Mouse (Mus musculus) heart, embryonic 14.5 days (tissue): ENCODE results near the gene Tex9. TPM values are rescaled to one million over a fixed set of nuclear protein-coding genes. Genes with fewer than 3 reads are reported as not detected.

Source experiments
- ATAC-seq: fragments of 200-750 bp; cut with Nextera tagmentation; 2 replicates; pipeline ENCODE4 v1.8.0; 2017; ENCODE audit warnings: low read depth, moderate TSS enrichment; ENCODE audit not compliant: insufficient number of reproducible peaks, insufficient read depth, low FRiP score
- H3K27ac ChIP-seq, 2 experiments: fragments of 200-500 bp in 1 of 2; fragments of 300-500 bp in 1 of 2; sonication (generic) in 1 of 2; replicated peaks in 1 of 2; 2 replicates each; pipeline ENCODE4 v1.5.1; 2012 to 2014; ENCODE audit warnings: low read depth in 2 of 2, low read length in 2 of 2, control low read depth in 1 of 2, mild to moderate bottlenecking in 1 of 2, mixed read lengths in 1 of 2; ENCODE audit not compliant: control insufficient read depth in 1 of 2, insufficient read depth in 1 of 2
- H3K27me3 ChIP-seq: fragments of 300-500 bp; sonication (generic); 2 replicates; pipeline ENCODE4 v1.6.1; 2014; ENCODE audit warnings: mild to moderate bottlenecking, low read length, control low read depth; ENCODE audit not compliant: control insufficient read depth, insufficient read depth
- H3K36me3 ChIP-seq: fragments of 300-500 bp; sonication (generic); 2 replicates; pipeline ENCODE4 v1.6.1; 2014; ENCODE audit warnings: mild to moderate bottlenecking, control low read depth, low read length, mixed read lengths; ENCODE audit not compliant: control insufficient read depth, insufficient read depth
- H3K4me1 ChIP-seq, 2 experiments: fragments of 200-500 bp in 1 of 2; fragments of 300-500 bp in 1 of 2; sonication (generic) in 1 of 2; 2 replicates each; pipeline ENCODE4 v1.6.1; 2012 to 2014; ENCODE audit warnings: low read length in 2 of 2, control low read depth in 1 of 2, mixed read lengths in 1 of 2; ENCODE audit not compliant: control insufficient read depth in 2 of 2, insufficient read depth in 2 of 2
- H3K4me2 ChIP-seq: fragments of 300-500 bp; sonication (generic); 2 replicates; pipeline ENCODE4 v1.6.1; 2014; ENCODE audit warnings: mild to moderate bottlenecking, low read length
- H3K4me3 ChIP-seq, 2 experiments: fragments of 200-500 bp in 1 of 2; fragments of 300-500 bp in 1 of 2; sonication (generic) in 1 of 2; 2 replicates each; pipeline ENCODE4 v1.5.1; 2012 to 2014; ENCODE audit warnings: low read length in 2 of 2, mild to moderate bottlenecking in 2 of 2, control low read depth in 1 of 2, low read depth in 1 of 2, moderate library complexity in 1 of 2; ENCODE audit not compliant: control insufficient read depth in 1 of 2, insufficient read depth in 1 of 2
- H3K9ac ChIP-seq: fragments of 300-500 bp; sonication (generic); 2 replicates; pipeline ENCODE4 v1.6.1; 2014; ENCODE audit warnings: mild to moderate bottlenecking, low read length
- H3K9me3 ChIP-seq: fragments of 300-500 bp; sonication (generic); 2 replicates; pipeline ENCODE4 v1.6.1; 2016; ENCODE audit warnings: low read length, control low read depth; ENCODE audit not compliant: control insufficient read depth
- WGBS: fragments of 180-500 bp; shearing (Covaris S2); extraction: QIAGEN DNeasy Blood & Tissue Kit; methylation state at CpG from one replicate; pipeline ENCODE4 v1.1.7; 2014; 5-methylcytosine and 5-hydroxymethylcytosine counted together
- polyA plus RNA-seq: library from polyadenylated mRNA; unstranded; fragments of >200 nt; fragmentation: Nextera tagmentation; extraction: Ambion mirVana; gene quantifications from 2 replicates; pipeline ENCODE4 v1.2.1, GENCODE M21; 2014

Tex9 gene
- polyA plus RNA-seq, 1 experiment from 2014 or later, result 22.8 TPM

DNA sequence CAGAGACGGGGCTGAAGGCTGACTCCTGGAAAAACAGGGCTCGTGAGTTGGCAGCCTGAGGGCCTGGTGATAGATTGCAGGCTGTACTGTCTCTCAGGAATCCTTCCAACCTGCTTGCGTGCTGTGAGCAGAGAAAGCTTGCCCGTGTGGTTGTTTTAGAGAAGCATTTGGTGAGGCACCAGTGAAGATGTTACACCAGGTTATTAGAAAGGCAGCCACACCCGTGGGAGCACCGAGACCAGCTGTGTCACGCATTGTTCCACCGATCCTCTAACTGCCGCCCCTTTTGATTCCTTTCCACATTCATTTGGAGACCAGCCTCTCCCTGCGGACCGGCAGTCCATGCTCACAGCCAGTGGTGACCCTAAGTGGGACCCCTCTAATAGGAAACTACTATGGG is 69.7 kb downstream of the Tex9 start:
- H3K9ac ChIP-seq, result no peak overlapping the region
- WGBS, result 52% methylated on average over 11 of the region's 11 CpGs
- H3K27me3 ChIP-seq, result no peaks in the 10 kb centered on the region
- no peak overlapping the region; a peak in 1 of 4 replicates for H3K27ac ChIP-seq
- no peaks in the 10 kb centered on the region for H3K9me3 ChIP-seq
- ATAC-seq, result no peak
- H3K36me3 ChIP-seq, result no peaks in the 10 kb centered on the region
- H3K4me3 ChIP-seq, result no peak overlapping the region
- H3K4me1 ChIP-seq, result peaks cover 8 to 13% of the 10 kb centered on the region in 2 experiments
- no peak overlapping the region for H3K4me2 ChIP-seq

DNA sequence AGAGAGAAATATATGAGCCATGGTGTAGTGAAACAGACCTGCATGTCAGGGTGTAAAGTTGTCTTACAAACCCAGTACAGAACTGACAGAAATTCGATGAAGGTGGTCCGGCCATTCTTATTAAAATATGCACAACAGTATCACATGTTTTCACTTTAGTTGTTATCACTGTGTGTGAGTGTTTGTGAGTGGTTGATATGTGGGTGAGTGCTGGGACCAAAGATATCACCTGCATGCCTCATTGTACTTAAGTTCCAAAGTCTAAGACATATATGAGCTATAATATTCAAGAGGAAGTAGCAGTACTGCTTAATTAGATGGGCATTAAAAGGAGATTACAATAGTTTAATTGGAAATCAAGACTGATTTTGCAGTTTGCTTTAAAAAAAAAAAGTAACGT is 71.5 kb downstream of the Tex9 start:
- Histone ChIP-seq H3K4me1 (peaks cover 8 to 13% of the 10 kb centered on the region in 2 experiments), H3K4me3 (no peak overlapping the region), H3K27me3 (no peaks in the 10 kb centered on the region), H3K27ac (no peak overlapping the region), H3K9ac (no peak overlapping the region), H3K36me3 (no peaks in the 10 kb centered on the region), H3K9me3 (no peaks in the 10 kb centered on the region), H3K4me2 (no peak overlapping the region)
- 64% methylated on average over 3 of the region's 3 CpGs for WGBS
- ATAC-seq, result no peak

DNA sequence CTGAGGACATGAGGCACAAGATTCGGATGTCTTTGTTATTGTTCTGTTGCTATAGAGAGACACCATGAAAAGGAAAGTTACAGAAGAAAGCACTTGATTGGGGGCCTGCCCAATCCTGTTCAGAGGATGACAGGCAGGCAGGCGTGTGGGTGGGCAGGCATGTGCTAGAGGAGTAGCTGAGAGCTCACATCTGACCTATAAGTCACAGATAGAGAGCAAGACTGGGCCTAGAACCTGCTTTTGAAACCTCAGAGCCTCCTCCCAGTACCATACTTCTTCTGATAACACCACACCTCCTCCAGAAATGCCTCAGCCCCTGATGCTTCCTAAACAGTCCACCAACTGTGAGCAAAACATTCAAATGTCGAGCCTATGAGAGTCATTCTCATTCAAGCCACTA is 73.6 kb downstream of the Tex9 start:
- no peak overlapping the region for H3K4me2 ChIP-seq
- no peak overlapping the region for H3K4me3 ChIP-seq
- no peak for ATAC-seq
- H3K27me3 ChIP-seq, result no peaks in the 10 kb centered on the region
- WGBS, result 80% methylated on average over 3 of the region's 3 CpGs
- no peaks in the 10 kb centered on the region for H3K9me3 ChIP-seq
- peaks cover 8 to 13% of the 10 kb centered on the region in 2 experiments for H3K4me1 ChIP-seq
- H3K36me3 ChIP-seq, result no peaks in the 10 kb centered on the region
- H3K27ac ChIP-seq, result no peak overlapping the region
- no peak overlapping the region for H3K9ac ChIP-seq

DNA sequence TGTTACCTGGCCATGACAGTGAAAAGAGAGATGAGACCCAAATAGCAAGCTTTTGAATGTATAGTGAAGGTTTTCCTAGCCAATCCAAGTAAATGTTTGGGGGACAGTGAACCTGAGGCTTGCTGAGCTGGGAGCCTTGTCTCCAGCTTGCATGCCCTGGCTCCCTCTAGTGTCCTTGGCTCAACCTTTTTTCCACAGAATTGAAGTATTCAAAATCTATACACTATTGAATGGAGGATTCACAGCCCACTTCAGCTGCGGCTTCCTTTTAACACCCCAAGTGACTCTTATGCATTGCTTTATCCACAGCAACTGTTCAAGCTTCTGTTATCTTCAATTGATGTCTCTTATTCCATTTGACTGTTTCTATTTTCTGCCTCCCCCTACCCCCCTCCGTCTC is 80.3 kb downstream of the Tex9 start:
- Histone ChIP-seq H3K27ac (no peak overlapping the region), H3K4me1 (peaks cover 3 to 4% of the 10 kb centered on the region in 2 experiments; a peak in 2 of 4 replicates), H3K4me3 (no peak overlapping the region), H3K27me3 (no peaks in the 10 kb centered on the region), H3K9ac (no peak overlapping the region), H3K9me3 (no peaks in the 10 kb centered on the region), H3K36me3 (no peaks in the 10 kb centered on the region), H3K4me2 (no peak overlapping the region)
- WGBS, result 62% methylated on average over 2 of the region's 2 CpGs
- no peak for ATAC-seq

DNA sequence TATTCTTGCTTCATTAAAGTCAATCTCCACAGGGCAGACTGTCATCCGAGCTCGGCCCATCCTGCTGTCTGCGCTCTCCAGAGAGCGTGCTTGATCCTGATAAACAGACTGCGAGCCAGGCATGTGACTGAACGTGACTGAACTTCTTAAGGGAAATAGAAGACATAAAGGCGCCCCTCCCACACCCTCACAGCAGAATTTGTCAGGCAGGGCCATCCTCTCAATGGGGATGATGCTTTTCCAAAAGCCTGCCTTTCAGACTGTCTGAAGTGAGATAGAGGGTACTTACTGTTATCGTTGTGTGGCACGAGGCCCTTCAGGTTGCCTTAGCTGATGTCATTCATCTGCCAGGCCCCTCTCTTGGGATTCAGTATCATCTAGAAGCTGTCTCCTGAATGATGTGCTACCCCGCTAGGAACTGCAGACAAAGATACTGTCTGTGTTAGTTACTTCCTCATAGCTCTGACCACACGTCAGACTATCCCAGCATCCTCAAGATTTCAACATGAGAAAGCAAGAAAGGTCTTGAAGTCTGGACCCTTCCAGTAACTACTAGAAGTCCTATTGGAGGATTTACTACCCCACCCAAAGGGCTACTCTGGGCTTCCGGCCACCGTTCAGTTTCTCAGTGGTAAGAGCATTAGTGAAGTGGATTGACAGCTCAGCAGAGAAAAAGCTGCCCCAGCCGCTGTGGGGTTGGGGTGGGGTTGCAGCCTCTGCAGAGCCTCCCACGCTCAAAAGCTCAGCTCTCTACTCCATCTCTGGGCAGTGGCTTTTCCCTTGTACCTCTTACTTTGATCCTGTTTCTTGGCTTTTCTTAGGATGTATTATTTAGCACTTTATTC is 82.4 kb downstream of the Tex9 start:
- 15% methylated on average over 15 of the region's 15 CpGs for WGBS
- H3K4me1 ChIP-seq, result peaks cover 3 to 4% of the 10 kb centered on the region in 2 experiments; a peak in 2 of 4 replicates
- no peak for ATAC-seq
- no peak overlapping the region for H3K9ac ChIP-seq
- no peak overlapping the region for H3K4me3 ChIP-seq
- no peaks in the 10 kb centered on the region for H3K36me3 ChIP-seq
- H3K4me2 ChIP-seq, result peak overlapping the region; percentile 18; the same call in 1 of the 2 replicates
- no peak overlapping the region for H3K27ac ChIP-seq
- H3K9me3 ChIP-seq, result no peaks in the 10 kb centered on the region
- no peaks in the 10 kb centered on the region for H3K27me3 ChIP-seq

DNA sequence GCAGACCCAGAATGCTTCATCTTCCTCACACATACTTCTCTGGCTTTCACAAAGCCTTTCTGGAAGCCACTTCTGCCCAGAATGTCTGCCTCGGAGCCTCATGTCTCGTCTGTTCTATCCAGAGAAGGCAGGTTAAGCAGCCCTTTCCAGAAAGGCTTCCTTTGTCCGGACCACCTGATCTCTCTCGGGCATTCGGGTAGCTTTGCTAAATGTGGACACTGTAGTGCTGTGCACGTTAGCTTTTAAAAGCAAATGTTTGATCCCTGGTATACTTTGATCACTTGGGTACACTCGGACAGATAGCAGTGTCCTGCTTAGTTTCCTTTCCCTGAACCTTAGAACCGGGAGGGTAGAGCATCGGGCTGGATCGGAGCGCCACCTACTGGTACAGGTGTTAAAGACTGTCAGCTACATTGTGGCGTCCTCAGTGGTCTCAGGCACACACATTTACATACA is 83.9 kb downstream of the Tex9 start:
- 0 out of 2 replicates have a peak, but pooled peaks have one; percentile 64 for ATAC-seq

DNA sequence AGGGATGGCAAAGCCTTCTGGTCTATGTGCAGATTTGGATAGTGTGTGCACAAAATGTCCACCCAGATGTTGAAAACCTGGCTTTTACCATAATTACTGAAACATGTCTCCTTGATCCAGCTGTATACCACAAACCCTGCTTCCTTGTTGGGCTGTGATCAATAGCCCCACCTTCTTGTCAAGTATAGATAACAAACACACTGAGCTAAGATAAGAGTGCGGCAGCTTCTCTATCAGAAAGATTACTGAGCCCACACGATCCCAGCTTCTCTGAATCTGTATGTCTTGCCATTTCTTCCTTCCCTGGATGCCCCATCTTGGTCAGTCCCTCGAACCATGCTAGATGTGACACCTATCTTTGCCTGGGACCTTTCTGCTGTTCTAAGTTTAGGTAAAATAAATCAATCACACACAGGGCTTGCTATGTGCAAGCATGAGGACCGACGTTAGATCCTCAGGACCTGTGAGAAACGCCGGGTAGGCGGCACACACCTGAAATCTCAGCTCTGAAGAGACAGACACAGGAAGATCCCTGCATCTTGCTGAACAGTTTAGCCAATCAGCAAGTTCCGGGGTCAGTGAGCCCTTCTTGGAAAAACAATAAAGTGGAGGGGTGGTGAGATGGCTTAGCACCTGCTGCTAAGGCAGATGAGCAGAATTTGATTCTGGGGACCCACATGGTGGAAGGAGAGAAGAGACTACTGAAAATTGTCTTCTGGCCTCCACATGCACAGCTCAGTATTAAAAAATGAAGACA is 86.0 kb downstream of the Tex9 start:
- WGBS, result 68% methylated on average over 9 of the region's 9 CpGs
- H3K4me3 ChIP-seq, result no peak overlapping the region
- H3K36me3 ChIP-seq, result no peaks in the 10 kb centered on the region
- H3K27me3 ChIP-seq, result no peaks in the 10 kb centered on the region
- no peak overlapping the region for H3K27ac ChIP-seq
- peaks cover 3 to 4% of the 10 kb centered on the region in 2 experiments; a peak in 2 of 4 replicates for H3K4me1 ChIP-seq
- no peak overlapping the region for H3K4me2 ChIP-seq
- H3K9ac ChIP-seq, result no peak overlapping the region
- no peaks in the 10 kb centered on the region for H3K9me3 ChIP-seq
- ATAC-seq, result no peak

More for the DNA sequence above, 83.9 kb downstream of the Tex9 start:
- peak overlapping the region; percentile 67 for H3K4me2 ChIP-seq
- H3K9me3 ChIP-seq, result no peaks in the 10 kb centered on the region
- H3K4me3 ChIP-seq, result peak overlapping the region; percentile 35 to 46
- peaks cover 3 to 4% of the 10 kb centered on the region in 2 experiments; a peak in 2 of 4 replicates for H3K4me1 ChIP-seq
- WGBS, result 7% methylated on average over 12 of the region's 12 CpGs
- no peak overlapping the region for H3K27ac ChIP-seq
- H3K9ac ChIP-seq, result peak overlapping the region; percentile 54
- no peaks in the 10 kb centered on the region for H3K36me3 ChIP-seq
- H3K27me3 ChIP-seq, result no peaks in the 10 kb centered on the region
